Mouse (Mus musculus) spleen, adult 2 months (tissue): Measurements from ENCODE around the gene Zfp184. TPM values are rescaled to one million over a fixed set of nuclear protein-coding genes. Genes with fewer than 3 reads are reported as not detected.
"Not testable (repeated sequence)": the region's sequence is repeated elsewhere in the genome, so short reads cannot be mapped to it uniquely, and the experiment has no call there.

Experiments used
- DNase-seq, 2 experiments: peaks; one replicate each; pipeline versions ENCODE4 v3.0.0 to v3.0.0-alpha.2; 2012 to 2021; ENCODE audit warnings: low spot score in 2 of 2, low read depth in 1 of 2
- H3K27ac ChIP-seq: fragments of 200-500 bp; 2 replicates; pipeline ENCODE4 v1.5.1; 2012; ENCODE audit warnings: low read length, inconsistent platforms; ENCODE audit not compliant: insufficient read depth
- H3K27me3 ChIP-seq: fragments of 200-500 bp; 2 replicates; pipeline ENCODE4 v1.6.1; 2012; ENCODE audit warnings: mild to moderate bottlenecking, moderate library complexity, low read length, inconsistent platforms; ENCODE audit not compliant: control insufficient read depth, insufficient read depth
- H3K36me3 ChIP-seq: fragments of 200-500 bp; 2 replicates; pipeline ENCODE4 v1.6.1; 2012; ENCODE audit warnings: mild to moderate bottlenecking, low read length, inconsistent platforms; ENCODE audit not compliant: control insufficient read depth, insufficient read depth
- H3K4me1 ChIP-seq: fragments of 200-500 bp; 2 replicates; pipeline ENCODE4 v1.6.1; 2011; ENCODE audit warnings: inconsistent platforms; ENCODE audit not compliant: control insufficient read depth, insufficient read depth, insufficient read length
- H3K4me3 ChIP-seq: fragments of 200-500 bp; 2 replicates; pipeline ENCODE4 v1.5.1; 2011; ENCODE audit warnings: mild to moderate bottlenecking, inconsistent platforms; ENCODE audit not compliant: insufficient read depth, insufficient read length; ENCODE audit errors: extremely low read depth
- CTCF ChIP-seq: fragments of 200-500 bp; IDR thresholded peaks from 2 replicates; pipeline ENCODE4 v1.5.1; 2011; ENCODE audit warnings: mild to moderate bottlenecking, inconsistent platforms; ENCODE audit not compliant: insufficient read depth, insufficient read length, insufficient replicate concordance; ENCODE audit errors: extremely low read depth
- POLR2A ChIP-seq: fragments of 200-500 bp; IDR thresholded peaks from 2 replicates; pipeline ENCODE4 v1.6.1; 2011; ENCODE audit warnings: low read depth, low read length, inconsistent platforms
- WGBS: fragments of 180-500 bp; shearing (Covaris S2); methylation state at CpG from one replicate; pipeline ENCODE4 v1.1.7; 2018; 5-methylcytosine and 5-hydroxymethylcytosine counted together
- polyA plus RNA-seq: library from polyadenylated mRNA; depleted of rRNA; stranded (reverse); fragments of >200 nt; gene quantifications from 2 replicates; pipeline ENCODE4 v1.2.3, GENCODE M21; 2012

Gene Zfp184
- polyA plus RNA-seq, 1 experiment: 0.05 TPM

DNA sequence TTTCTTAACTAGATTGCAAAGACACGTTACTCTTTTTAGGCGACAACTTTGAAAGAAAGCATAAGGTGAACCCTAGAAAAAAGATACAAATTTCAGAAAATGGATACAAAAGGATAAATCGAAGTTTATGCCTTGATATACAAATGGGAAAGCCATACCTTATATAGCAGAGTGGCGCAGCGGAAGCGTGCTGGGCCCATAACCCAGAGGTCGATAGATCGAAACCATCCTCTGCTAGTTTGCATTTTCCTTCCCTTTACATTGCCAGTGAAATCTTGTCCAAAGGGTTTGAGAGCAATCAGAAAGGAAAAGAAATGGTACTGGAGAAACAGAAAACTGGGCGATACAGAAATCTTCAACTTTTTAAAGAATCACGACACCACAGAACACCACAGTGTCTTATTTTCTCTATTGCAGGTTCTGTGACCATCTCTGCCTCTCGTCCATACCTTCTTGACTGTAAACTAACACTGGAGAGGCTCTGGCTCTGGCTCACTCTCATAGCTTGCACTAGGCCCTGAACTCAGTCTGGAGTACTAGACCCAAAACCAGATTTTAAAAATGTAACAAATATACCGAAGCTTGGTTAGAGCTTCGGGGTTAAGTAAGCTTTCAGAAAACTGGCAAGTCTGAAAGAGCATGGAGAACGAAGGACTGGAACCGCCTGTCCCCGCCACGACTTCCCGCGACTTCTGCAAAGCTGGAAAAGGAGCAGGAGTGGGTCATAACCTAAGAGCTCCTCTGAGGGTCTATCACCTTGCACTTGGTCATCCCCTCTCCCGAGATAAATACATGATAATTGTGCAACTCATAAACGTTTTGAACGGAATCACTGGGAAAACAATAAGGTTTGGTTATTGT lies 37.7 kb upstream of the Zfp184 start:
- no peaks in the 10 kb centered on the region; the same call in 1 of the 2 replicates for H3K27me3 ChIP-seq
- H3K27ac ChIP-seq: no peak overlapping the region
- TF ChIP-seq POLR2A (no peak), CTCF (no peak)
- no peak for DNase-seq
- no peaks in the 10 kb centered on the region for H3K36me3 ChIP-seq
- no peak overlapping the region for H3K4me3 ChIP-seq
- 79% methylated on average over 22 of the region's 22 CpGs for WGBS
- no peaks in the 10 kb centered on the region for H3K4me1 ChIP-seq

GRCm38 (mm10) chr13:21907807-21908155 lies 37.1 kb upstream of the Zfp184 start:
- not testable (repeated sequence) for H3K4me1 ChIP-seq, H3K27ac ChIP-seq, H3K4me3 ChIP-seq, H3K36me3 ChIP-seq, DNase-seq, H3K27me3 ChIP-seq
- WGBS: 69% methylated on average over 6 of the region's 6 CpGs

GRCm38 (mm10) chr13:21910735-21911134 lies 34.2 kb upstream of the Zfp184 start:
- Histone ChIP-seq H3K4me1 (no peaks in the 10 kb centered on the region), H3K27ac (no peak overlapping the region), H3K36me3 (no peaks in the 10 kb centered on the region), H3K4me3 (no peak overlapping the region), H3K27me3 (peaks cover 3% of the 10 kb centered on the region; the same call in 1 of the 2 replicates)
- no peak for DNase-seq
- no peak for TF ChIP-seq POLR2A
- TF ChIP-seq CTCF: no peak
- 63% methylated on average over 7 of the region's 7 CpGs for WGBS

- Histone ChIP-seq H3K4me3 (no peak overlapping the region), H3K27me3 (peaks cover 3% of the 10 kb centered on the region; the same call in 1 of the 2 replicates), H3K4me1 (no peaks in the 10 kb centered on the region), H3K36me3 (no peaks in the 10 kb centered on the region), H3K27ac (no peak overlapping the region)
- DNase-seq: no peak
- WGBS: 27% methylated on average over 17 of the region's 17 CpGs
- TF ChIP-seq POLR2A: no peak
- TF ChIP-seq CTCF: no peak
These were observed 33.7 kb upstream of the Zfp184 start for GRCm38 (mm10) chr13:21911147-21911546.

- Histone ChIP-seq H3K4me1 (peaks cover 6% of the 10 kb centered on the region; the same call in 1 of the 2 replicates), H3K36me3 (no peaks in the 10 kb centered on the region), H3K27ac (no peak overlapping the region), H3K27me3 (peaks cover 11% of the 10 kb centered on the region), H3K4me3 (no peak overlapping the region)
- DNase-seq: no peak
- WGBS: 62% methylated on average over 8 of the region's 8 CpGs
- TF ChIP-seq CTCF (no peak), POLR2A (no peak)
These were observed 31.0 kb upstream of the Zfp184 start for GRCm38 (mm10) chr13:21913854-21914253.

DNA sequence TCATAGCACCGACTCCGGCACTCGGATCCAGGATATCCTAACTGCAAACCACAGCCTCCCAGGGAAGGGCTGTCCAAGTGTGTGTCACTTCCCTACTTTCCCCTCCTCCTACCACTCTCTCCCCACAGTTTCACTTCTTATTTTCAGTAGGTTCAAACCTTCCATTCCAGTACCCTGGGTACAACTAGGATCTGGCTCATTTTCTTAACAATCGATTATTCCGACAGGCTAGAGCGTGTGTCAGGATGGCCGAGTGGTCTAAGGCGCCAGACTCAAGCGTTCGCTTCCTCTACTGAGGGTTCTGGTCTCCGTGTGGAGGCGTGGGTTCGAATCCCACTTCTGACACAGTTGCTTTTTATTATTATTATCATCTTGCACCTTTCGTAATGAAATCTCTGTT lies 30.3 kb upstream of the Zfp184 start:
- peaks cover 6% of the 10 kb centered on the region; the same call in 1 of the 2 replicates for H3K4me1 ChIP-seq
- no peak overlapping the region for H3K27ac ChIP-seq
- 10% methylated on average over 14 of the region's 14 CpGs for WGBS
- peaks cover 12% of the 10 kb centered on the region for H3K27me3 ChIP-seq
- H3K4me3 ChIP-seq: no peak overlapping the region
- peak in 1 of 2 experiments; percentile 11 for DNase-seq
- TF ChIP-seq CTCF (no peak), POLR2A (no peak)
- no peaks in the 10 kb centered on the region for H3K36me3 ChIP-seq

DNA sequence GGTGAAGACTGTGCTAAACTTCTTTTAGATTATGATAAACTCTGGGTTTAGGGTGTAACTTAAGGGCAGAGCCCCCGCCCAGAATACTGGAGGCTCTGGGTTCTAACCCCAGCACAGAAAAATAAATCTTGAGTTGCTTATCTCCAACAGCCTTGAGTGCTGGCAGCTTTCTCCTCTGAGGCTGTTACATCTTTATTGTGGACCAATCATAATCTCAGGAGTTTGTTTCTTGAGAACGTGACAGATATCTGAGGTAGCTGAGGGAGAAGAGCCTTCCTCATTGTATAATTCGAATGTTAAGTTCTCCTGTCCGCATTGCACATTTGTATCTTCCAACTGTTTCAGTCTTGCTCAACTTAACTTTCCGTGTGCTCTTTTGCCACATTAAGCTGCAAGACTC lies 29.4 kb upstream of the Zfp184 start:
- WGBS: 59% methylated on average over 5 of the region's 5 CpGs
- Histone ChIP-seq H3K27ac (no peak overlapping the region), H3K4me3 (no peak overlapping the region), H3K4me1 (peaks cover 6% of the 10 kb centered on the region; the same call in 1 of the 2 replicates), H3K27me3 (peaks cover 12% of the 10 kb centered on the region), H3K36me3 (no peaks in the 10 kb centered on the region)
- no peak for DNase-seq
- TF ChIP-seq CTCF (no peak), POLR2A (no peak)
